ENCODE assay signal across 21 mouse cellular contexts in the genomic region with DNA sequence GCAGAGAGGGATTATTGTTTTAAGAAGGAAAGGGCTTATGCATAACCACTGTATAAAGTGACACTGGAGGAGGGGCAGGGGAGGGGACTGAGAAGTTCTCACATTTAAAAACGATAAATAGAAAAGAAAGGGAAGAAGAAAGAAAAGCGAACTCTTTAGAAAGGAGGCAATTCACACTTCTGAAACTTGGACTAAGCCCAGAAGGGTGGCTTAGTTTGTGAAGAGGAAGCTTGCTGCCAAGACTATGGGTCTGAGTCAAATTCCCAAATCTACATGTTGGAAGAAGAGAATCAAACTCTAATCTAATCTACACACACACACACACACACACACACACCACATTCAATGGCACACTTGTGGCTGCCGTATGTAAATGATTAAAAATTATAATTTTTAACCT. TPM values are rescaled to one million over a fixed set of nuclear protein-coding genes. Genes with fewer than 3 reads are reported as not detected.
DNase-seq lines count a peak whose midpoint lies in the region; ATAC-seq and TF ChIP-seq lines count a peak whose summit lies in the region.
"Had no signal": no experiment of that assay in that cellular context is flagged by ENCODE, and none has a peak within 500 bp of the region (broad histone marks: within the 10 kb centered on the region; RNA-seq: fewer than 3 reads in every experiment).

No protein-coding gene starts in this region.

- no peak overlapping the region for H3K4me2 ChIP-seq in forebrain, embryonic 14.5 days (ENCODE audit: low read length)
- no peak overlapping the region for H3K4me2 ChIP-seq in forebrain, embryonic 12.5 days
- H3K4me2 ChIP-seq: embryonic facial prominence, embryonic 12.5 days; embryonic facial prominence, embryonic 15.5 days; forebrain, embryonic 15.5 days had no signal

- no peaks in the 10 kb centered on the region for H3K27me3 ChIP-seq in forebrain, embryonic 14.5 days (replicated peaks; ENCODE audit: control insufficient read depth, insufficient read depth, low read length)
- H3K27me3 ChIP-seq in forebrain, embryonic 12.5 days, result no peaks in the 10 kb centered on the region
- H3K27me3 ChIP-seq: embryonic facial prominence, embryonic 12.5 days; embryonic facial prominence, embryonic 15.5 days; forebrain, embryonic 15.5 days had no signal

- H3K4me3 ChIP-seq in forebrain, embryonic 14.5 days (ENCODE audit: low read depth, low read length), result no peak overlapping the region
- no peak overlapping the region for H3K4me3 ChIP-seq in forebrain, embryonic 12.5 days (replicated peaks)
- H3K4me3 ChIP-seq: embryonic facial prominence, embryonic 12.5 days; embryonic facial prominence, embryonic 15.5 days; erythroblast, embryonic 14.5 days; forebrain, embryonic 15.5 days had no signal

- no peak for ATAC-seq in forebrain, embryonic 14.5 days
- no peak for ATAC-seq in forebrain, embryonic 12.5 days (ENCODE audit: low FRiP score)
- no peak for ATAC-seq in inflammation-experienced regulatory T-cells, adult 6 months
- ATAC-seq: forebrain, embryonic 15.5 days had no signal

- no peaks in the 10 kb centered on the region for H3K9me3 ChIP-seq in forebrain, embryonic 14.5 days (replicated peaks; ENCODE audit: control insufficient read depth, low read length)
- no peaks in the 10 kb centered on the region for H3K9me3 ChIP-seq in forebrain, embryonic 12.5 days
- H3K9me3 ChIP-seq: embryonic facial prominence, embryonic 12.5 days; embryonic facial prominence, embryonic 15.5 days; forebrain, embryonic 15.5 days had no signal

- TF ChIP-seq CTCF in brain, embryonic 14.5 days (IDR thresholded peaks at IDR 0.05; ENCODE audit: borderline replicate concordance, extremely low read depth, insufficient read depth, insufficient read length), result no peak

- WGBS in forebrain, embryonic 14.5 days, result 56% methylated on average over 3 of the region's 3 CpGs
- 77% methylated on average over 3 of the region's 3 CpGs for WGBS in forebrain, embryonic 12.5 days

- H3K27ac ChIP-seq in forebrain, embryonic 14.5 days (ENCODE audit: low read depth, low read length), result no peak overlapping the region
- no peak overlapping the region for H3K27ac ChIP-seq in forebrain, embryonic 12.5 days
- H3K27ac ChIP-seq: embryonic facial prominence, embryonic 12.5 days; embryonic facial prominence, embryonic 15.5 days; forebrain, embryonic 15.5 days had no signal

- TF ChIP-seq POLR2A in brain, embryonic 14.5 days (IDR thresholded peaks at IDR 0.05; ENCODE audit: borderline replicate concordance, extremely low read depth, insufficient read depth, insufficient read length, poor library complexity, severe bottlenecking), result no peak

- DNase-seq in forebrain, embryonic 14.5 days (ENCODE audit: low spot score), result peak; percentile 48
- peak; percentile 14 for DNase-seq in right cerebral cortex, adult 18-20 months
- no peak for DNase-seq in right cerebral cortex, postnatal 36 days (ENCODE audit: low spot score in 2 of 2)
- peak; percentile 62 for DNase-seq in brain, embryonic 14.5 days (ENCODE audit: low read depth)
- DNase-seq in layer of hippocampus, adult 11-12 months (ENCODE audit: low spot score), result no peak
- DNase-seq: adrenal gland, adult 2 months; adrenal gland, postnatal 10 days; adrenal gland, postnatal 25 days; cerebellum, adult 11 months; cerebellum, adult 18-20 months; cerebellum, adult 8-10 months; cerebellum, adult 9-11 months; cerebellum, postnatal 14 days; cerebellum, postnatal 36 days; embryo, embryonic 11 days had no signal

- H3K4me1 ChIP-seq in forebrain, embryonic 14.5 days (ENCODE audit: control insufficient read depth, insufficient read depth, low read length), result no peaks in the 10 kb centered on the region
- H3K4me1 ChIP-seq in forebrain, embryonic 12.5 days, result no peaks in the 10 kb centered on the region
- H3K4me1 ChIP-seq: embryonic facial prominence, embryonic 12.5 days; embryonic facial prominence, embryonic 15.5 days; forebrain, embryonic 15.5 days had no signal

- H3K36me3 ChIP-seq in forebrain, embryonic 14.5 days (ENCODE audit: control insufficient read depth, insufficient read depth, low read length), result no peaks in the 10 kb centered on the region
- H3K36me3 ChIP-seq in forebrain, embryonic 12.5 days (replicated peaks), result no peaks in the 10 kb centered on the region
- H3K36me3 ChIP-seq: embryonic facial prominence, embryonic 12.5 days; embryonic facial prominence, embryonic 15.5 days; forebrain, embryonic 15.5 days had no signal

- H3K9ac ChIP-seq in forebrain, embryonic 14.5 days (ENCODE audit: low read length), result no peak overlapping the region
- H3K9ac ChIP-seq in forebrain, embryonic 12.5 days, result no peak overlapping the region
- H3K9ac ChIP-seq: embryonic facial prominence, embryonic 12.5 days; embryonic facial prominence, embryonic 15.5 days; forebrain, embryonic 15.5 days had no signal

RNA-seq across cellular contexts. Expression of a gene that starts 50.3 kb away (rescaled TPM):
- polyA plus RNA-seq in forebrain, embryonic 14.5 days (2014; fragmentation: Nextera tagmentation; extraction: Ambion mirVana), result 45.1 and 59.1 TPM in 2 replicates
- 60.2 and 65.0 TPM in 2 replicates for polyA plus RNA-seq in forebrain, embryonic 12.5 days (2016; fragmentation: Nextera tagmentation; extraction: Ambion mirVana)
- polyA plus RNA-seq in brain, embryonic 14.5 days (2012; rRNA removed), result 57.9 and 105 TPM in 2 replicates
- under 1 TPM in 1 of 3 experiments, not detected in 2; 0.27 TPM for polyA plus RNA-seq in inflammation-experienced regulatory T-cells, adult 6 months (2017; shearing (Covaris generic))
- polyA plus RNA-seq: erythroblast, embryonic 14.5 days had no signal

Comparison
In these comparisons a context has a peak if more than half of its experiments do, and no peak if none do; other contexts are left out.
1. DNase-seq: peak in forebrain, embryonic 14.5 days (single experiment), right cerebral cortex, adult 18-20 months (single experiment) and brain, embryonic 14.5 days (single experiment); none in right cerebral cortex, postnatal 36 days (0 of 2) and layer of hippocampus, adult 11-12 months (single experiment).
2. RNA of a gene that starts 50.3 kb away (polyA plus RNA-seq): 57.9 to 105 TPM in brain, embryonic 14.5 days, 60.2 to 65.0 TPM in forebrain, embryonic 12.5 days and 45.1 to 59.1 TPM in forebrain, embryonic 14.5 days; 0.27 TPM in inflammation-experienced regulatory T-cells, adult 6 months; every median in the first group is over 10 times any median in the second.